Mouse (Mus musculus) brain, embryonic 14.5 days (tissue): ENCODE data around the gene Ell2.

Source experiments
- CTCF ChIP-seq: fragments of 200-500 bp; IDR thresholded peaks from 2 replicates; pipeline ENCODE4 v1.5.1; 2012; ENCODE audit warnings: inconsistent platforms, mild to moderate bottlenecking, moderate library complexity, borderline replicate concordance; ENCODE audit not compliant: insufficient read depth, insufficient read length; ENCODE audit errors: extremely low read depth
- POLR2A ChIP-seq: fragments of 200-500 bp; IDR thresholded peaks from 2 replicates; pipeline ENCODE4 v1.6.1; 2012; ENCODE audit warnings: mild to moderate bottlenecking, inconsistent platforms, borderline replicate concordance; ENCODE audit not compliant: poor library complexity, insufficient read depth, insufficient read length, severe bottlenecking; ENCODE audit errors: extremely low read depth

DNA sequence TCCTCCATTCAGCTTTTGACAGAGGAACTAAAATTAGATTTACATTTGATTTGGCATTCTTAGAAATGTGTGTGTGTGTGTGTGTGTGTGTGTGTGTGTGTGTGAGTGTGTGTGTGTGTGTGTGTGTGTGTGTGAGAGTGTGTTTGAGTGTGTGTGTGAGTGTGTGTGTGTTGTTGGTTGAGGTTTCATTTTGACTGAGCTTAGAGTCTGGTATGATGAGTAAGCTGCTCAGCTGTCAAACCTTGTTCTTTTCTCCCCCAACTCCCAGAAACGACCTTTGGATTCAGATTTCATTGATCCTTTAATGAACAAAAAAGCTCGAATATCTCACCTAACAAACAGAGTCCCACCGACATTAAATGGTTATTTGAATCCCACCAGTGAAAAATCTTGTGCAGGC lies 56.7 kb downstream of the Ell2 start:
- no peak for TF ChIP-seq CTCF
- no peak for TF ChIP-seq POLR2A
